Mouse (Mus musculus): Measurements from ENCODE around the gene Wfdc6a.
"Not testable (repeated sequence)": the region's sequence is repeated elsewhere in the genome, so short reads cannot be mapped to it uniquely, and the experiment has no call there.

Wfdc6a gene

DNA sequence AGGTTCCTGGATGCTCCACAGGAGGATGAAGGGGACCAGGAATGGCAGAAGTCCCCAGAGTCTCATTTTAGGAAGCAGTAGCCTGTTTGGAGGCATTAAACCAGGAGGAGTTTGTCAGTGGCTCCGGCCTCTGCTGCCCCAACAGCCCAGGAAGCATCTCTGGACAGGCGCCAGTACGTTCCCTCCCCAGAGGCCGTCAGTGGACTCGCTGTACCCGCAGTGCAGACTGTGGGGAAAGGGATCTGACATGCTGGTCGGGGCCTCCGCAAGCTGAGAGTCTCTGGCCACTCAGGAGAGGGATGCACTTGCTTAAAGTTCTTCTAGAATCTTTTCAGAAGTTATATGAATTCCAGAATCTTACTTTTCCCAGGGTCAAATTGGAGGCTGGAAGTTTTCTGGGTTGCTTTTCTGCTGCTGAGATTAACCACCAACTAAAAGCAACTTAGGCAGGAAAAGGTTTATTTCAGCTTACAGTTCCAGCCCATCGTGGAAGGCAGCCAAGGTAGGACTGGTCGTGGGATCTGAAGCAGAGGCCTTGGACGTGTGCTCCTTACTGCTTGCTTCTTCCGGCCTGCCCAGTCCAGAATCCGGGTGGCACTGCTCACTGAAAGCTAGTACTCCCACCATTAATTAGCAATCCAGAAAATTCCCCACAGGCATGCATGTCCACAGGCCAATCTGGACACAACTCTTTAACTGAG is at the start of gene Wfdc6a:
Gene Wfdc6a, minus strand, starts transcription at position 423 of the 701 bp plus-strand sequence.
- not testable (repeated sequence) for DNase-seq (ENCODE audit: low read depth)

GRCm38 (mm10) chr2:164621775-164622174 is 36.5 kb upstream of the Wfdc6a start:
- no peak for DNase-seq (ENCODE audit: low read depth)

GRCm38 (mm10) chr2:164619050-164619449 is 33.8 kb upstream of the Wfdc6a start:
- no peak for DNase-seq (ENCODE audit: low read depth)

- no peak for DNase-seq (ENCODE audit: low read depth)
Observed at GRCm38 (mm10) chr2:164615386-164615785, 30.1 kb upstream of the Wfdc6a start.

DNA sequence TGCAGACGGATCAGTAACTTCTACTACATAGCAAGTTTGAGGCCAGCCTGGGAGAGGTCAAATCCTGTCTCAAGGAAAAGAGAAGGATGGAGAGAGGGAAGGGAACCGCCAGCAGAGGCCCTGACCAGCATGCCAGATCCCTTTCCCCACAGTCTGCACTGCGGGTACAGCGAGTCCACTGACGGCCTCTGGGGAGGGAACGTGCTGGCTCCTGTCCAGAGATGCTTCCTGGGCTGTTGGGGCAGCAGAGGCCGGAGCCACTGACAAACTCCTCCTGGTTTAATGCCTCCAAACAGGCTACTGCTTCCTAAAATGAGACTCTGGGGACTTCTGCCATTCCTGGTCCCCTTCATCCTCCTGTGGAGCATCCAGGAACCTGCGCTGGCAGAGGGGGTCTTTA is 28.2 kb upstream of the Wfdc6a start, which contains the start of the genes Wfdc6b and Wfdc8:
Gene Wfdc6b, plus strand, starts transcription at position 52 of the 400 bp plus-strand sequence.
Gene Wfdc8, minus strand, starts transcription at position 156 of the 400 bp plus-strand sequence.
- not testable (repeated sequence) for DNase-seq (ENCODE audit: low read depth)

DNA sequence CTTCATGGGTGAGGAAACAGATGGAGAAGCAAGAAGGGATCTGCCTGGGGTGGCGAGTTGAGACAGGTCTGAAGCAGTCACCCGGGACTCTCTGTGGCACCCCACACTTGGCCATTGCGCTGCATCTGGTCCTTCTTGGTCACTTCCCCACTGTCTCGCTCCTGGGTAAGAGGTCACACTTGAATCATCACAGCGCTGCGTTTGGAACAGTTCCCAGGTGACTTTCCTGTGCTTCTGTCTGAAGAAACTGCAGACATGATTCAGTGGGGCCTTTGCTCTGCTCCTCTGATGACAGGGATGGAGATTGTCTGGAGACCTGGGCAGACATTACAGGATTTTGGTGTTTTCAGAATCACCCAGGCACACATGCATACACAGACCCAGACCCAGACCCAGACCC is 23.5 kb upstream of the Wfdc6a start:
- no peak for DNase-seq (ENCODE audit: low read depth)

DNA sequence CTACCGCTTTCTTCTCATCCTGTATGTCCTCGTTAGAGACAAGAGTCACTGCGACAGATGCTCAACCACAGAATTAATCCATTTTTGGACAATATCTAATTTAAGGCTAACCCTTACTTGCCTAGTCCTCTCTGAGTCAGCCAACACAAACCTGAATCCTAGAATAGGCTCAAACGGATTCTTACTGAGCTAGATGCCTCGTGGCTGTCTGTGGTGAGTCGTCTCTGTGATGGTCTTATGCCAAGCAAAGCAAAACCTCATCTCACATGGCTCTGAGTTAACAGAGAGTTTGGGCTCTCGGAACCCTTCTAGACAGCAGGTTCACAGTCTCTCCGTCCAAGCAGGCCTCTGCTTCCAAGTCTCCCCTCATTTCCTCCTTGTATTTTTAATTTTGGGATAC is 19.2 kb upstream of the Wfdc6a start:
- peak; percentile 56 for DNase-seq (ENCODE audit: low read depth)

GRCm38 (mm10) chr2:164603482-164603881 is 18.2 kb upstream of the Wfdc6a start:
- no peak for DNase-seq (ENCODE audit: low read depth)

DNA sequence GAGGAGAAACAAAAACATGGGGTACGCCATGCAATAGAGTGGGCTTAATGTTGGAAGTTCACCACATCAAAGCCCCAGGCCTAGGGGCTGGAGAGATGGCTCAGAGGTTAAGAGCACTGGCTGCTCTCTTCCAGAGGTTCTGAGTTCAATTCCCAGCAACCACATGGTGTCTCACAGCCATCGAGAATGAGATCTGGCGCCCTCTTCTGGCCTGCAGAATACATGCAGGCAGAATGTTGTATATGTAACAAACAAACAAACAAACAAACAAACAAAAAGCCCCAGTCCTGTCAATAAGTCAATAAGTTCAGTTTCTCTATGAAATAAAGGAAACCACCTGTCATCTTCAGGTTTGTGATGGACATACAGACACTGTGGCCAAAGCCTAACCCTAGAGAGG is 14.9 kb upstream of the Wfdc6a start:
- DNase-seq (ENCODE audit: low read depth), result no peak

DNA sequence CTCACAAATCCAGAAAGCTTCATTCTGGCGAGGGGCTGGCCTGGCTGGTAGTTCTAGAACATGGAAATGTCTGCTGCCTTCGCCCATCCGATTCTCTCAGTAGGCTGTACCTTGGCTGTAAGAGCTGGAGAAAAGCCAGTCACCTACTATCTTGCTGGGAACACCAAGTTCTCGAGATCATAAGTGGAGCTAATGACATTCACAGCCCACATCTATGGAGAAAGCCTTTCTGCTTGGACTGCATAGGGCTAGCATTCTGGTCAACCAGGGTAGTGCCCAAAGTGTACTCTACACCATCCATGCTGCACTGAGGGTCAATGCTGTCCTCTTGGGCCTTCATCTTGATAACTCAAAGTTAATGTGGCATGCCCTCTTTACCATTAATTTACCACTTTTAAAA is 8.2 kb upstream of the Wfdc6a start, which contains the start of gene Eppin:
Gene Eppin, minus strand, starts transcription at position 101 of the 400 bp plus-strand sequence.
- DNase-seq (ENCODE audit: low read depth), result no peak

GRCm38 (mm10) chr2:164592014-164592413 is 6.8 kb upstream of the Wfdc6a start:
- DNase-seq (ENCODE audit: low read depth), result peak; percentile 11

DNA sequence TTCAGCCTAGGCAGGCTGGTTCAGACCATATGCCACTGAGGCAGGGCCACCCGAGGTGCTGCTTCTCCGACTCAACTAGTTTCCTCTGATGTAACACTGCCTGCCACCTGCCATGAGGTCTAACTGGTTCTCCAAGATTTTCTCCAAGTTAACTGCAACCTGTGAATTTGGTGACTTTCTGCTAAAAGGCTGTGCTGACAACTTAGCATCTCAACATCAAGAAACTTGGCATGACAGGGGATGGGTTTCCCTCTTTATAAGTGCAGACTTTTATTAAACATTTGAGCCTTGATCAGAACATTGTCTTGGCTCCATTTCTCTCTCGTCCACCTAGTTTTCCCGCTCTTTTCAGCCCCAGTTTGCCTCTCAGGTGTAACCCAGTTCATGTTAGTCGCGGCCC is 11.9 kb downstream of the Wfdc6a start, which contains the start of gene Spint3:
Gene Spint3, minus strand, starts transcription at position 101 of the 400 bp plus-strand sequence.
- DNase-seq (ENCODE audit: low read depth), result not testable (repeated sequence)

DNA sequence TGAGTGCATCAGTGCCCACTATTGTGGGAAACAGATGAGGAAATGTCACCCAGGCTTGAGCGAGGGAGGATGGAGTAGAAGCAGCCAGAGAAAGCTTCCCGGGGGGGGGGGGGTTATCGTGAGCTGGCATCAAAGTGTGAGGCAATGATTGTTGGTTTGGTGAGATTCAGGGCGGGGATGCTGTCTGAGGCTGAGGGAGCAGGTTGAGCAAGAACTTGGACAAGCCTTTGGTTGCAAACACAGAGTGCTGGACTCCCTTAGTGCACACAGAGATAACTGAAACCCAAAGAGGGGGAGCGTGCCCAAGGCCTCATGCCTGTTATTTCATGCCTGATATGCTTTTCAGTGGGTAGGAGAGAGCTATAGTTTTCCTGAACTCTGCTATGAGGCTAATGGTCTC is 17.8 kb downstream of the Wfdc6a start:
- DNase-seq (ENCODE audit: low read depth), result no peak

DNA sequence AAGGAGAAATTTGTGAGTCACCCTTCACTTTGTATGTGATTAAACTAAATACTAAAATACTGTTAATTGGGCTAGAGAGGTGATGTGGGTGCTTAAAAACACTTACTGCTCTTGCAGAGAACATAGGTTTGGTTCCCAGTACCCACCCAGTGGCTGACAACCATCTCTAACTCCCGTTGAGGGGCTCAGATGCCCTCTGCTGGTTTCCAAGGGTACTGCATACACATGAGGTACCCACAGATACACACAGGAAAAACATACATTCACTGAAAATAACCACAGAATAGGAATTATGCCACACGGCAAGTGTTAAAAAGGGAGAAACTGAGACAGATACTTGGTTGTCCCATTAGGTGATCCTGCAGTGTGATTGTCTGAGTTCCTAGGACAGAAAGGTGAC is 18.2 kb downstream of the Wfdc6a start:
- no peak for DNase-seq (ENCODE audit: low read depth)

DNA sequence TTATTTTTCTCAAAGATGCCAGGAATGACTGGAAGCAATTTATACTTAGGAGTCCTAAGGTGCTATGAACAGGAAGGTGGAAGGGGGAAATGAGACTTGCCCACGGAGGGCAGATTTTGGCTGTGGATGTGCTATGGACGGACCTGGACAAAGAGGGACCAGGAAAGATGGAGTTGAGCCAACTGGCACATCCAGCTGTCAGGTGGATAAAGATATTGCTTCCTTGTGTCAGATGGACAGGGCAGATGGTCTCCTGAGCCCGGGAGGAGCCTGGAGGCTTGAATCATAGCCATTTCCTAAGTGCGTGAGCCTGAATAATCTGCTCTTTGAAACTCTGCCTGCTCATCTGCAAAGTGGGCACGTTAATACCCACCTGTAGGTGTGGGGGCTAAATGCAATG is 20.9 kb downstream of the Wfdc6a start:
- DNase-seq (ENCODE audit: low read depth), result no peak

DNA sequence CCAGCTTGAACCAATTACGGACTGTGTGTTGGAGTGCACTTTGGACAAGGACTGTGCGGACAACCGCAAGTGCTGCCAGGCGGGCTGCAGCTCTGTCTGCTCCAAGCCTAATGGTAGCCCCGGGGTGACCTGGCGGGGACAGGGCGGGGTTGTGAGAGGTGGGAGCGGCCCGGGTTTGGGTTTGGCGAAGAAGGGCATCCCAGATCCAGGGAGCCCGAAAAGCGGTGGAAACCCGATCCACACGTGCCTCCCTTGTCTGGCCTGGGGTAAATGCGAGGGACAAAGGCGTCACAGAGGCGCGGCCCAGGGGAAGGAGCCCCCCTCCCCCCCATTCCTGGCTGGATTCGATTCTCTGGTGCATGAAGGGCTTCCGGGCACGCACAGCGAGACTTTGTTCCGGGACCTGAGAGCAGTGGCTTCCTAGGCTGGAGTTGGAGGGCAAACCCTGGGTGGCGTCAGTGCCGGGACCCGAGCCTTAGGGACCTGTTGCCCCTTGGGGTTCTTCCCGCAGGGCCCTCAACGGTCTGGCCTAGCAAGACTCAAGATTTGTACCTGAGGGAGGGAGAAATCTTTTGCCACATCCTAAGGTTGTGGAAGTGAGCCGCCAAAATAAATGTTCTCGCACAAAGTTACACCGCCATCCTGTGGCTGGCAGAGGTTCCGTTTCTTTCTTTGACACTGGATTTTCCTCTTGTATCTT is 21.8 kb downstream of the Wfdc6a start:
- no peak for DNase-seq (ENCODE audit: low read depth)

DNA sequence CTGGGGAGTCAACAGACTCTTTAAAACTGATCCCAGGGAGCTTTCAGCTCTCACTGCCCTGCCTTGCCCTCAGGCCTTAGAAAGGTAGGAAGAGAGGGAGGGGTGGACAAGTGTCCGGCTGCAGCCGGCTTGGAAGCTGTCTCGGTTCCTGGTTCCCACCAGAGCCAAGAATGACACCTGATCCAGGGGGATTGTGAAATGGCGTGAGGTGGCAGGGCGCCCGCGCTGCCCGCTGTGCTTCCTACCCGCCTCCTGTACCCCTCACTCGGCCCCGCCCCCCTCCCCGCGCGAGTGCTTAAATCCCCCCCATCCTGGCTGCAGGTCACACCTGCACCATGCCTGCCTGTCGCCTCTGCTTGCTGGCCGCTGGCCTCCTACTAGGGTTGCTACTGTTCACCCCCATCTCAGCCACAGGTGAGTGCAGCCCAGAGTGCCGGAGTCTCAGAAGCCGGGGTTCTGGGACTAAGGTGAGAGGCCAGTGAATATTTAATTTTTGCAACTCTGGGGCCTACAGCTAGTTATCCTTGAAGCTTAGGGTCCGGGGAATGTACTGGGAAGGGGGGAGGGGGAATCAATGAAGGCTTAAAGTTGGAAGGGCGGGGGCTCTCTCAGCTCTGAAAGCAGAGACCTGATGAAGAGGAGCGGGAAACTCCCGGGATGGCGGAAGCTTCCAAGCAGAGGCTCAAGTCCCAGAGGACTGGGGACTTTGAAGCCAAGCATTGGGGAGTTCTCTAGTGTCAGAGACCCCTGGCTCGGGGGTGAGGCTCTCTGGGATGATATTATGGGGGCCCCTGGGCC is 22.7 kb downstream of the Wfdc6a start, which contains the start of gene Wfdc2:
Gene Wfdc2, plus strand, starts transcription at position 23 of the 798 bp plus-strand sequence.
- no peak for DNase-seq (ENCODE audit: low read depth)

DNA sequence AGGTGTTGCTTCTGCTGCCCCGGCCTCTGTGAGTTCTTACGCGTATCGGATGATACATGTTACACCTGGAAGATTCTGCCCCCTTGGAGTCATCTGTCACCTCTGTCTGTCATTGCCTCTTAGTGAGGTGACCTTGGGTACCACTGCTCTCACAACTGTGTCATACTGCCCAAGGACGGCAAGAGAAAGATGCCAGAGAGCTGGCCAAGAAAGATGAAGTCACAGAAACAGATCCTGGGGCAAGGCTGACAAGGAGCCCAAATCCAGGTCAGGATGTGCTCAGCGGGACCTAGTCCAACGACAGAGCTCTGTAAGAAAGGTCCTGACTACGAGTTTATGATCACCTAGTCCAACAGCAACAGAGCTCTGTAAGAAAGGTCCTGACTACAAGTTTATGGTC is 25.1 kb downstream of the Wfdc6a start:
- no peak for DNase-seq (ENCODE audit: low read depth)

- no peak for DNase-seq (ENCODE audit: low read depth)
Observed at GRCm38 (mm10) chr2:164558991-164559645, 26.1 kb downstream of the Wfdc6a start.

- no peak for DNase-seq (ENCODE audit: low read depth)
Observed at GRCm38 (mm10) chr2:164558426-164558825, 26.8 kb downstream of the Wfdc6a start.

- DNase-seq (ENCODE audit: low read depth), result no peak
Observed at GRCm38 (mm10) chr2:164551502-164551901, 33.7 kb downstream of the Wfdc6a start.

DNA sequence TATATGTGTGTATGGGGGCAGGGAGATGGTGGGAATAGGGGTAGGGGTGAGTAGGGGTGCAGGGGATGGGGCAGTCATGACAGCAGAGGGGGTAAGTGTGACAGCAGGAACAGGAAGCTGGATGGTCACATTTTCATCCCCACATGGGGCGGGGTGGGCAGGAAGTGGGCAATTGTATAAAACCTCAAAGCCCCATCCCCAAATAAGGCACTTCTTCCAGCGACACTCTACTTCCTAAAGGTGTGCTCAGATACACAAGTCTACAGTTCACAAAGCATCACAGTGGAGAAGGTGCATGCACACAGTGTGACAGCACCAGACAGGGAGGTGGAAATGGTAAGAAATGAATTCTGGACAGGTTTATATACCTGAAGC is 34.4 kb downstream of the Wfdc6a start:
- DNase-seq (ENCODE audit: low read depth), result no peak

Measured in fibroblast of lung, adult 2 months (primary cell).